Mouse (Mus musculus) left cerebral cortex, adult 2 months (tissue): ENCODE measurements at regions not wholly inside any gene's neighbourhood (a gene's known extent, or its start where the extent isn't known, plus 50 kb on each side); places are given as distances from the start of the nearest gene placed in this dataset.

Source experiments
- DNase-seq, 2 experiments: peaks; one replicate each; pipeline ENCODE4 v3.0.0; 2021 to 2022; ENCODE audit warnings: low spot score in 2 of 2, mixed read lengths in 1 of 2; ENCODE audit errors: extremely low spot score in 1 of 2
- H3K27ac ChIP-seq: fragments of 200-600 bp; 2 replicates; pipeline ENCODE4 v1.8.1; 2022
- H3K4me3 ChIP-seq: fragments of 200-600 bp; 2 replicates; pipeline ENCODE4 v1.8.1; 2022
- CTCF ChIP-seq: fragments of 200-600 bp; IDR thresholded peaks from 2 replicates; pipeline ENCODE4 v1.8.1; 2022; ENCODE audit warnings: antibody characterized with exemption, mild to moderate bottlenecking, moderate library complexity
- intact Hi-C: fragments of 180-260 bp; cut with DNase I; formaldehyde crosslinking; loops from one replicate; pipeline ENCODE4 v1.15.1; 2025

DNA sequence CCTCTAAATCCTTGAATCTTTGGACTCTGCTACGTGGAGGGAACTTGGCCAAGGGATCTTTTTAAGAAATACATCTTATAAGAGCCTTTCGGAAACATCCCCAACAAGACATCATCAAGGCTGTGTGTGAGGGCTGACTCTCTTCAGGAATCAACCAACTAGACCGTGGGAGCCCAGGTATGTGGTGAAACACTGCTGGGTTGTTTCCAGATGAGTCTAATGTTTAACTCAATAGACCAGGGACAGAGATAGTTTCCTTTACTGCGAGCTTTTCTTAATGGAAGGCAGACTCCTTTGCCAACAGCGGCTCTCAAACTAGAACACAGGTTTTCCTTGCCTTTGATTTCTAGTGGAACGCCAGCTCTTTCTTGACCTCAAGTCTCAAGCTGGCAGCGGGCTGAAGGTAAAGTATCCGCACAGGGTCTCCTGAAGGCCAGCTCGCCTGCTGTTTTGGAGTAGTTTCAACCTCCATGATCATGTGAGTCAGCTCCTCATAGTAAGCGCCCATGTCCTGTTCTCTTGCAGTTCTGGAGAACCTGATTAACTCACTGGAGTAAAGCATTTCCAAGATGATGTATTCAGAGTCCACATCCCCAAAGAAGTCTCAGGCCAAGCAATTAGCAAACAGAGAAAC lies 345.7 kb upstream of the Prkcq start:
- no peak for DNase-seq
- no peak overlapping the region for H3K4me3 ChIP-seq
- TF ChIP-seq CTCF: no peak
- intact Hi-C loops: loop anchor here (2.0 to 5.0 kb wide), 2 partner anchors 231 to 453 kb away; no protein-coding TSS in a partner anchor
- H3K27ac ChIP-seq: no peak overlapping the region

DNA sequence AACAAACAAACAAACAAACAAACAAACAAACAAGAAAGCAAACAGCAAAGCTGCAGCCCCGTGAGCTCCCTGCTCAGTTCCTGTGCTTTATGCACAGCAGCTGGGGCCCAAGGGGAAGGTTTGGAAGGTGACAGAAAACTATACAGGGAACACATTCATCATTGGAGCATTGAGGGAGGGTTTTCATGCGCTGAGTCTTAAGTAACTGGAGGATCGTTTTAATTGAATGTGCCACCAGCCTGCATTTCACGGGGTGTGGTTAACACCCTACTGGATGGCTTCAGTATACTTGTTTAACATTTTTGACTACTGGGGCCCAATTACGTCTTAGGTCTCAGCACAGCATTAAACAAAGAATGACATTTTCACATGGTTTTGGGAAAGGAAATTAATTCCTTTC lies 331.9 kb upstream of the Prkcq start:
- Histone ChIP-seq H3K27ac (no peak overlapping the region), H3K4me3 (no peak overlapping the region)
- intact Hi-C loops: no loop called here
- DNase-seq: no peak
- no peak for TF ChIP-seq CTCF

DNA sequence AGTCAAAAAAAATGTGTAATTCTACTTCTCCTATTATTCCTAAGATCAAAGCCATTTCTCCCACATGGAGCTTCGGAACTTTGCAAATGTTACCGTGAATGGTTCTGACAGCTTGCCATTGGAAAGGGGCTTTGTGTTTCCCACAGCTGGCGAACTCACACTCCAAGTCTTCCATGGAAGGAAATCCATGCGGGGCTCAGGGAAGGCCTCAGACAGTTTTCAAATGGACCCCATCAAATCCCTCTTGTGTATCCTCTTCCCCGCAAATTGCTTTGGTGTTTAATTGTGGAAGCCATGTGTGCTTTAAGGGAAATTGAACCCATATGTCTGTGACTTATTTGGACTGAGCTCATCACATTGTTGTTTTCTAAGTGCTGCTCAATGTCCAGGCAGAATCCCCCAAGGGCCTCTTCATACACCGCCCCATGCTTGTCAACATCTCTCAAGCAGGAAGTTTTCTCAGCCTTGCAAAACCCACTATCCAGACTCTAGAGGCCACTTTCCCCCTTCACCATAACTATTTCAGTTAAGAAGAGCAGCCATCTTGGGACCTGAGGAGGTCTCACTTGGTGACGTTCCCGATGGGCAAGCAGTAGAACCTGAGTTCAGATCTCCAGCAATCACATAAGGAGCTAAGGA lies 310.1 kb upstream of the Prkcq start:
- intact Hi-C loops: no loop called here
- no peak for TF ChIP-seq CTCF
- Histone ChIP-seq H3K4me3 (no peak overlapping the region), H3K27ac (no peak overlapping the region)
- no peak for DNase-seq

DNA sequence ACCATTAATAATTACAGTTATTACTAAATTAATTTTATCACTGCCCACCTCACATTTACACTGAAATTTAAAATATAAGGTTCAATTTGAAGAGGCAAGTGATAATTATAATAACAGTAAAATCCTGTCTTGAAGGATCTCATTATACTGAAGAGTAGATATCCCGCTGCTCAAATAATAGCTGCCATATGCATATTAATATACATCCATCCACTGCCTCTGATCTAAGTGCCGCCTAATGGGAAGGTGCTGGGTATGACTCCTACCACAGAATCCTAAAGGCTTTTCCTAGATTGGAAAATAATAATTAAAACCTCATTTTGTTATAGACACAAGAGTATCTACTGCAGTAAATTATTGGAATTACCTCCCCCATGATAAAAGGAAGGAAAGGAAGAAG lies 307.5 kb upstream of the Prkcq start:
- no peak for TF ChIP-seq CTCF
- intact Hi-C loops: no loop called here
- no peak overlapping the region for H3K27ac ChIP-seq
- no peak for DNase-seq
- no peak overlapping the region for H3K4me3 ChIP-seq

DNA sequence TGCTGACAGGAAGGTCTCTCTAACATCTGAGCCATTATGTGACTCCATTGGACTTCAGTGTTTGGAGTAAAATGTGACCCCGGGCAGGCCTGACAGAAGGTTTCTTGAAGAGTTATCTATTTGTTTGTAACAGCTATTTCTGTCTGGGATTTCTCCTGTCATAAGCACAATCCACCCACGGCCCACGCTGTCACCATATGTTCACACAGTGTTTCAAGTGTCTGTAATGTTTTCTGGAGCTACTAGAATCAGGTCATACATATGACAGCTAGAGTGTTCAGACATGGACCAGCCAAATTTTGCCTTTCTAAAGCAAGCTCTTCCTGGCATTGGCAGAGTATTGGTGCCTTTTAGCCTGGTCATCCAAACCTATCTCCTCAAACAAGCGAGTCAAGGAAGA lies 297.6 kb upstream of the Prkcq start:
- intact Hi-C loops: no loop called here
- H3K27ac ChIP-seq: no peak overlapping the region
- peak; percentile 18 to 46 for DNase-seq
- no peak for TF ChIP-seq CTCF
- no peak overlapping the region for H3K4me3 ChIP-seq

DNA sequence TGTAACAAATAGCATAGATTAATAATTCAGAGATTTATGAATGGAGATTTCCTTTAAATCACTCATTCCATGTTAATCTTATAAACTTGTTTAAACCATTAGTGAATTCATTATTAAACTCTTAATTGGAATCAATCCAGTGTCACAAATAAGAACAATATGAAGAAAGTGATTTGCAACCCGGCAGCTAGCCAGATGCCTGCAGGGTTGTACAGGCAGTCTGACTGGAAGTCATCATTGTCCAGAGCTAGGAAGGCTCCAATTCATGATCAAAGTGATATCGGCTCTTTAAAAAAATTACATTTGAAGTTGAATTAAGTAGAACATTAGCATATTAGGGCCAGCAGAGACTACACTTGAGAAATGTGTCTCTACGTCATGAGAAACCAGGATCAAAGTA lies 270.0 kb upstream of the Prkcq start:
- intact Hi-C loops: no loop called here
- DNase-seq: no peak
- Histone ChIP-seq H3K4me3 (no peak overlapping the region), H3K27ac (no peak overlapping the region)
- no peak for TF ChIP-seq CTCF

DNA sequence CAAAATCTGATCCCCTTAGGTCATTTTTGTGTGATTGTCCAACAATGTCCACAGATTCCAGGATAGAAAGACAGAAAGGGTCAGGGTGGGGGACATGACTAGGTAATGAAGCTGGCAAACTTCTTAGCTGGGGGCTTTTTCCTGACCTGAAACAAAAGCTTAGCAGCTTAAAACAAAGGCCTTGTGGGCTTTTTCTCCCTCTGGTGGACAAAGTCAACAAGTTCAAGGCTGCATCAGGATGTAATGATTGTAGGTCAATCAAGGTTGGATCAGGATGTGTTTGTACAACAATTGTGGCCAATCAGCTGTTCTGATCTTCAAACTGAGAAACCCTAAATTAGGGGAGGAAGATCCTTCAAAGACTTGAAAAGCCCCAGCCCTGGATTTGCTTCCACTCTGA lies 252.0 kb upstream of the Prkcq start:
- H3K27ac ChIP-seq: no peak overlapping the region
- peak; percentile 29 for TF ChIP-seq CTCF
- H3K4me3 ChIP-seq: no peak overlapping the region
- intact Hi-C loops: loop anchor here (5.0 kb wide), 1 partner anchor 137 kb away; no protein-coding TSS in a partner anchor
- no peak for DNase-seq

DNA sequence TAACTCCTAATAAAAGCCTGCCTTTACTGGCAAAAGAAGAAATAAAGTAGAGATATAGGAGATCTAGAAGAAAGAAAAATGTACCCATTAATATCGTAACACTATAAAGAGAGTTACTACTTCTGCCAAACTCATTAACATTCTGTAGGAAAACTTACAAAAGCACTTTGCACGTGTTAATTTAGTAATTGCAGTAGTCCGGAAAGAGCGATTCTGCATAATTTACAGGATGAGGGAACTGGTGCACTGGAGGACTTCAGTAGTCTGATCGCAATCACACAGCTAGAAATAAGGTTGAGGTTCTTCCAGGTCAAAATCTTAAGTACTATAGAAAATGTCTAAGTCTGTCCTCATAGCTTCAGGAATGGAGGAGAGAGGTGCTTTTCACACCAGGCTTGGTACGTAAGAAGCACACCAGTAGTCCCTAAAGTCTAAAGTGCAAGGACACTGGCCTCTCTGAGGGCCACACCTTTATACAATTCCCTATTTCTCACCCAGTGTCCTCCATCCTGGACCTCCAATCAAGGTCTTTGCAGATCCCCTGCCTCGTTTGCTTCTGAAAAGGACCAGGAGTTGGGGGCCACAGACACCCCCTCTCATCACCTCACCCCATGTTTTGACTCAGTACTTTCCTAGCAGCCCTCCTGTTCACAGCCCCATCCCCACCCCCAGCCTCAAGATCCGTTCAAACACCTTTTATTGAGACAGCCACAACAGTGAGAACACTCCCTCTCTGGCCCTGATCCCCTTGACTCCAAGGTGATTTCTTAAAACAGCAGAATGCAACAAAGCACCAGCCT lies 251.0 kb upstream of the Prkcq start:
- H3K4me3 ChIP-seq: no peak overlapping the region; the same call in 1 of the 2 replicates
- intact Hi-C loops: loop anchor here (5.0 kb wide), 1 partner anchor 136 kb away; no protein-coding TSS in a partner anchor
- no peak overlapping the region for H3K27ac ChIP-seq
- DNase-seq: no peak
- TF ChIP-seq CTCF: no peak

DNA sequence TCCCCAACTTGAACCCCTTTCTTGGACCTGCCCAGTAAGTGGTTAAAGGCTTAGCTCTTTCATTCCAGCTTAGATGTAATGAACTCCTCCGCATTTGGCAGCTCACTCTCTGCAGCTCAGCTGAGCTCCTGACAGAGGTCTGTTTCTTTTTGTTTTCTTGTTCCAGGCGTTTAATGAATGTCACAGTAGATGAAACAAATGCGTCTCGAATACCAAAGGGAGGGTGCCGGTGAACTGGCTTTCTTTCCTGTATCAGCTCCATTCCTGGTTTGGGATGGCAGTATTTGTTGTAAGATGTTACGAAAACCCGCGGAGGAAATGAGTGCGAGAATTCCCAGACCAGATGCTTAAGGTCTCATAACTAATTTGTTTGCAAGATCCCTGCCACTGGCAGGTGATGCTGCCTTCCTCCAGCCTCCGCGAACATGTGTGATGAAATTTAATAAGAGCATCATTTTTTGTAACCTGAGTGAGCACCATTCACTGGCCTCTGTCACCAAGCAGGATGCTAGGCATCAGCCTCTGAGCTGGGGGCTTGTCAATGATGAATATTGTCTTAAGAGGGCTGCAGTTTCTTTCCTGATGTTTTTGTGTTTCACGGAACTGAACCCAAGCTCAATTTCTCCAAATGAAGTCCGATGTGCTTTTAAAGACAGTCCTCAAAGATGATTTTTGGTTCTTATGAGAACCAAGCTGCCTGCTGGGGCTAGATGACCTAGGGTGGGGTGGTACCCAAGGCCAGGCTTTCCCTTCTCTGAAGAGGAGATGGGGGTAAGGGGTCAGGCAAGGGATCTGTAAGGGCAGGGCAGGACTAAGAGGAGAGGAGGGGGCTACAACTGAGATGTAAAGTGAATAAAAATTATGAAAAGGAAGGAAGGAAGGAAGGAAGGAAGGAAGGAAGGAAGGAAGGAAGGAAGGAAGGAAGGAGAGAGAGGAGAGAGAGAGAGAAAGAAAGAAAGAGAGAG lies 250.1 kb upstream of the Prkcq start:
- intact Hi-C loops: loop anchor here (5.0 kb wide), 1 partner anchor 136 kb away; no protein-coding TSS in a partner anchor
- Histone ChIP-seq H3K27ac (no peak overlapping the region), H3K4me3 (peak overlapping the region; percentile 35)
- DNase-seq: peak; percentile 7 to 16
- no peak for TF ChIP-seq CTCF

DNA sequence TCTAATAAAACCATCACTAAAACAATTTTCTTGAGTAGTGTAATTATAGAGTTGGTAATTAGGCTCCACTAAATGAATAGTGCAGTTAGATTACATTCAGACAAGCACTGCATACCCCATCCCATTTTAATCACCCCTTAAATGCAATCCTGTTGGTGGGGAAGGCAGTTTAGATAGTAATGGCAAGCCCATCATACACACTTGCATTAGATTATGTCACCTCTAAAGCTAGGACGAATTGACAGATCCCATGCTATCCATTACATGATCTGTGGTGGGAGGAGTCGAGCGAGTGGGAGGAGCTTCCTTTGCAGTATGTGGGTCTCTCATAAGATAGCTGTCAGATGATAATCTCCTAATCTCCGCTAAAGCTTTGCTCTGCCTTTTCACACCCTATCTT lies 247.9 kb upstream of the Prkcq start:
- no peak for DNase-seq
- no peak overlapping the region for H3K4me3 ChIP-seq
- no peak overlapping the region for H3K27ac ChIP-seq
- intact Hi-C loops: loop anchor here (5.0 kb wide), 1 partner anchor 133 kb away; no protein-coding TSS in a partner anchor
- no peak for TF ChIP-seq CTCF

DNA sequence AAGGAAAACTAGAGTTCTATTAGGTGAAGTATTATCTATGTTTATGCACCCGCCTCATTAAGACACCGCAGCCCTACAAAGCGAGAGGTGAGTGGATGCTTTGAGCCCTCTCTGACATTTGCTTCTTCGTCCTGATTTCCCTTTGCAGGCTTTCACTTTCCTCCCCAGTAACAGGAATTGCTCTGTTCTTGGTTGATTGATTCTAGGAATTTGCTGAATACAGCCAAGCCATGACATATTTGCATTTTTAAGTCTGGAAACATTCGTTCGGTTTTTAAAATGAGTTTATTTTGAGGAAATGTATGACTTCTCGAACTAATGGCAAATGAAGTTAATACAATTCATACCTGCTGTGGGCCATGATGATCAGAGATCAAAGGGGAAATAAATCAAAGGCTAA lies 246.5 kb upstream of the Prkcq start:
- no peak for DNase-seq
- intact Hi-C loops: no loop called here
- H3K4me3 ChIP-seq: no peak overlapping the region
- TF ChIP-seq CTCF: no peak
- H3K27ac ChIP-seq: no peak overlapping the region
